ENCODE assay signal across 22 mouse cellular contexts in the genomic region with DNA sequence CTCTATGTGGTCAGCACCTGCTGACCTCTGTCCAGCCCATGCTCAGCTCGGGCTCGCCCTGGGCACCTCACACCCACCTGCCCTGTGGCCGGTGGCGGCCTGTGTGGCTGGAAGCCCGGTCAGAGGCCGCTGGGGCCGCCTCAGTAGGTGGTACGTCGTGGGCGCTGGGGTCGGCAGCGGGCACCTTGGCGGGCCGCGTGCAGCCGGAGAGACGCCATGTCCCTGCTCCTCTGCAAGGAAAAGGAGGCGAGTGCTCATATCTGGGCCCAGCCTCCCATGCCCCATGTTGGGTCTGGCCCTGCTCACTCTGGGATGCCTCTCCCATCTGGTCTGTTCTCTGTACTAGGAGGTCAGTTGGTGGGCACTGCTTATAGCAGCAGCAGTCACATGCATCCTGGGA. TPM values are rescaled to one million over a fixed set of nuclear protein-coding genes. Genes with fewer than 3 reads are reported as not detected.
DNase-seq lines count a peak whose midpoint lies in the region; ATAC-seq and TF ChIP-seq lines count a peak whose summit lies in the region.
"Had no signal": no experiment of that assay in that cellular context is flagged by ENCODE, and none has a peak within 500 bp of the region (broad histone marks: within the 10 kb centered on the region; RNA-seq: fewer than 3 reads in every experiment).

No protein-coding gene starts in this region.

- no peak overlapping the region for H3K4me2 ChIP-seq in heart, embryonic 16.5 days (ENCODE audit: low read depth, low read length)
- no peak overlapping the region for H3K4me2 ChIP-seq in midbrain, embryonic 12.5 days (replicated peaks)
- H3K4me2 ChIP-seq in midbrain, embryonic 11.5 days = no peak overlapping the region
- H3K4me2 ChIP-seq in liver, postnatal 0 days (ENCODE audit: low read depth, low read length) = no peak overlapping the region
- H3K4me2 ChIP-seq: intestine, embryonic 15.5 days; kidney, embryonic 15.5 days; liver, embryonic 15.5 days; neural tube, embryonic 12.5 days had no signal

- H3K9ac ChIP-seq in heart, embryonic 16.5 days (ENCODE audit: low read length) = peak overlapping the region; percentile 31; the same call in 1 of the 2 replicates
- no peak overlapping the region for H3K9ac ChIP-seq in midbrain, embryonic 12.5 days (replicated peaks)
- H3K9ac ChIP-seq in midbrain, embryonic 11.5 days (ENCODE audit: low read length) = no peak overlapping the region
- H3K9ac ChIP-seq in liver, postnatal 0 days (replicated peaks) = no peak overlapping the region
- H3K9ac ChIP-seq: forebrain, postnatal 0 days; intestine, embryonic 15.5 days; kidney, embryonic 15.5 days; liver, embryonic 15.5 days had no signal

- WGBS in heart, embryonic 16.5 days = 82% methylated on average over 18 of the region's 18 CpGs
- 89% methylated on average over 16 of the region's 18 CpGs for WGBS in midbrain, embryonic 12.5 days
- 90% methylated on average over 18 of the region's 18 CpGs for WGBS in midbrain, embryonic 11.5 days
- WGBS in liver, postnatal 0 days (ENCODE audit: insufficient replicate concordance) = 88% methylated on average over 18 of the region's 18 CpGs

- H3K27me3 ChIP-seq in heart, embryonic 16.5 days (ENCODE audit: control insufficient read depth, insufficient read depth, low read length) = no peaks in the 10 kb centered on the region
- no peaks in the 10 kb centered on the region for H3K27me3 ChIP-seq in midbrain, embryonic 12.5 days
- H3K27me3 ChIP-seq in midbrain, embryonic 11.5 days (ENCODE audit: control insufficient read depth, insufficient read depth, low read length) = no peaks in the 10 kb centered on the region
- H3K27me3 ChIP-seq in liver, postnatal 0 days (ENCODE audit: insufficient read depth, low read length) = no peaks in the 10 kb centered on the region
- H3K27me3 ChIP-seq: CH12.LX; intestine, embryonic 15.5 days; kidney, embryonic 15.5 days; liver, embryonic 15.5 days; neural tube, embryonic 12.5 days had no signal

- no peak overlapping the region for H3K4me3 ChIP-seq in gastrocnemius, adult 2 months
- H3K4me3 ChIP-seq in heart, embryonic 16.5 days (ENCODE audit: low read length) = no peak overlapping the region
- H3K4me3 ChIP-seq in midbrain, embryonic 12.5 days = no peak overlapping the region
- no peak overlapping the region for H3K4me3 ChIP-seq in midbrain, embryonic 11.5 days (ENCODE audit: low read depth, low read length)
- no peak overlapping the region for H3K4me3 ChIP-seq in liver, postnatal 0 days (ENCODE audit: low read depth, low read length)
- H3K4me3 ChIP-seq: intestine, embryonic 15.5 days; kidney, embryonic 15.5 days; liver, embryonic 15.5 days; neural tube, embryonic 12.5 days had no signal

- TF ChIP-seq EP300 in liver, postnatal 0 days (IDR thresholded peaks at IDR 0.05; ENCODE audit: low read depth) = no peak

- peaks cover 47% of the 10 kb centered on the region for H3K4me1 ChIP-seq in heart, embryonic 16.5 days (ENCODE audit: control insufficient read depth, insufficient read depth, low read length)
- H3K4me1 ChIP-seq in midbrain, embryonic 12.5 days = no peaks in the 10 kb centered on the region
- no peaks in the 10 kb centered on the region for H3K4me1 ChIP-seq in midbrain, embryonic 11.5 days (ENCODE audit: control insufficient read depth, insufficient read depth, low read length)
- 0 out of 2 replicates have a peak, but pooled peaks cover 2% of the 10 kb centered on the region for H3K4me1 ChIP-seq in liver, postnatal 0 days (ENCODE audit: insufficient read depth)
- H3K4me1 ChIP-seq: neural tube, embryonic 12.5 days had no signal

- no peak for TF ChIP-seq CTCF in gastrocnemius, adult 2 months (IDR thresholded peaks at IDR 0.05)
- no peak for TF ChIP-seq CTCF in liver, postnatal 0 days (IDR thresholded peaks at IDR 0.05; ENCODE audit: low read depth)

- peak overlapping the region; percentile 97; the same call in 1 of the 2 replicates for H3K27ac ChIP-seq in gastrocnemius, adult 2 months
- peak overlapping the region; percentile 76 for H3K27ac ChIP-seq in heart, embryonic 16.5 days (ENCODE audit: low read length)
- peak overlapping the region; percentile 39; the same call in 1 of the 2 replicates for H3K27ac ChIP-seq in midbrain, embryonic 12.5 days (replicated peaks)
- H3K27ac ChIP-seq in midbrain, embryonic 11.5 days (ENCODE audit: low read depth, low read length) = no peak overlapping the region
- no peak overlapping the region for H3K27ac ChIP-seq in liver, postnatal 0 days (ENCODE audit: low read depth)
- H3K27ac ChIP-seq: intestine, embryonic 15.5 days; kidney, embryonic 15.5 days; neural tube, embryonic 12.5 days had no signal

- peaks cover 49% of the 10 kb centered on the region for H3K36me3 ChIP-seq in heart, embryonic 16.5 days (ENCODE audit: control insufficient read depth, insufficient read depth)
- H3K36me3 ChIP-seq in midbrain, embryonic 12.5 days = peaks cover 77% of the 10 kb centered on the region
- peaks cover 26% of the 10 kb centered on the region for H3K36me3 ChIP-seq in midbrain, embryonic 11.5 days (ENCODE audit: control insufficient read depth, insufficient read depth, low read length)
- peaks cover 76% of the 10 kb centered on the region for H3K36me3 ChIP-seq in liver, postnatal 0 days (replicated peaks; ENCODE audit: insufficient read depth, low read length)

- H3K9me3 ChIP-seq in heart, embryonic 16.5 days (replicated peaks; ENCODE audit: control insufficient read depth, low read length) = no peaks in the 10 kb centered on the region
- no peaks in the 10 kb centered on the region for H3K9me3 ChIP-seq in midbrain, embryonic 12.5 days
- no peaks in the 10 kb centered on the region for H3K9me3 ChIP-seq in midbrain, embryonic 11.5 days (ENCODE audit: control insufficient read depth, low read length)
- H3K9me3 ChIP-seq in liver, postnatal 0 days (ENCODE audit: low read length) = no peaks in the 10 kb centered on the region
- H3K9me3 ChIP-seq: intestine, embryonic 15.5 days; kidney, embryonic 15.5 days; liver, embryonic 15.5 days; neural tube, embryonic 12.5 days had no signal

- peak; percentile 56 for ATAC-seq in heart, embryonic 16.5 days (replicated peaks; ENCODE audit: extremely low read depth, insufficient read depth, low FRiP score)
- no peak for ATAC-seq in midbrain, embryonic 12.5 days (ENCODE audit: low FRiP score, low read depth)
- ATAC-seq in midbrain, embryonic 11.5 days (ENCODE audit: low FRiP score) = no peak
- ATAC-seq in liver, postnatal 0 days = no peak
- ATAC-seq: forebrain, postnatal 0 days; intestine, embryonic 15.5 days had no signal

- intact Hi-C loops in gastrocnemius, adult 2 months (cut with DNase I) = no loop called here

- peak; percentile 40 for DNase-seq in gastrocnemius, adult 2 months
- DNase-seq in gastrocnemius, adult 8-10 months (ENCODE audit: low spot score in 2 of 2) = no peak
- no peak for DNase-seq in heart, adult 8-10 months (ENCODE audit: low spot score)
- no peak for DNase-seq in midbrain, embryonic 11.5 days (ENCODE audit: low spot score, missing footprints)
- peak; percentile 13 for DNase-seq in liver, postnatal 0 days
- DNase-seq in kidney, postnatal 4 days = no peak
- DNase-seq: adrenal gland, postnatal 14 days; cerebellum, adult 11-12 months; cerebellum, postnatal 36 days; forebrain, postnatal 0 days; gastrocnemius, postnatal 10 days; layer of hippocampus, postnatal 36 days; lung, postnatal 14 days; spleen, adult 18-20 months; thymus, adult 18-20 months had no signal

RNA-seq across cellular contexts. Expression of a gene that starts 10.8 kb away (rescaled TPM):
- total RNA-seq in gastrocnemius, adult 2 months (2021) = 100 to 1,000 TPM; 295 to 479 TPM
- 100 to 1,000 TPM; 268 to 367 (median 304) TPM for total RNA-seq in gastrocnemius, adult 8-10 months (2022)
- polyA plus RNA-seq in heart, embryonic 16.5 days (2015; fragmentation: Nextera tagmentation; extraction: Ambion mirVana) = 164 and 206 TPM in 2 replicates
- total RNA-seq in heart, adult 8-10 months (2022) = 1 to 10 TPM; 1.0 to 3.7 (median 1.3) TPM
- polyA plus RNA-seq in midbrain, embryonic 12.5 days (2016; fragmentation: Nextera tagmentation; extraction: Ambion mirVana) = 27.1 and 29.4 TPM in 2 replicates
- polyA plus RNA-seq in midbrain, embryonic 11.5 days (2014; fragmentation: Nextera tagmentation; extraction: Ambion mirVana) = 24.1 and 30.4 TPM in 2 replicates
- 9.9 and 13.9 TPM in 2 replicates for polyA plus RNA-seq in liver, postnatal 0 days (2015; fragmentation: Nextera tagmentation; extraction: Ambion mirVana)

RNA-seq across cellular contexts. Expression of a gene that starts 26.4 kb away (rescaled TPM):
- total RNA-seq in gastrocnemius, adult 2 months (2021) = 1 to 10 TPM; 3.4 to 3.6 TPM
- total RNA-seq in gastrocnemius, adult 8-10 months (2022) = 1 to 10 TPM; 2.3 to 5.4 (median 3.6) TPM
- polyA plus RNA-seq in heart, embryonic 16.5 days (2015; fragmentation: Nextera tagmentation; extraction: Ambion mirVana) = 4.0 and 4.5 TPM in 2 replicates
- total RNA-seq in heart, adult 8-10 months (2022) = 1 to 10 TPM in 2 of 4 experiments, under 1 TPM in 2; 0.72 to 1.7 (median 1.2) TPM
- 5.9 and 6.3 TPM in 2 replicates for polyA plus RNA-seq in midbrain, embryonic 12.5 days (2016; fragmentation: Nextera tagmentation; extraction: Ambion mirVana)
- polyA plus RNA-seq in midbrain, embryonic 11.5 days (2014; fragmentation: Nextera tagmentation; extraction: Ambion mirVana) = 4.3 and 4.5 TPM in 2 replicates
- 1.2 and 1.4 TPM in 2 replicates for polyA plus RNA-seq in liver, postnatal 0 days (2015; fragmentation: Nextera tagmentation; extraction: Ambion mirVana)

RNA-seq across cellular contexts. Expression of a gene that starts 32.1 kb away (rescaled TPM):
- 10 to 100 TPM; 50.0 to 53.7 TPM for total RNA-seq in gastrocnemius, adult 2 months (2021)
- 10 to 100 TPM; 50.9 to 64.8 (median 53.1) TPM for total RNA-seq in gastrocnemius, adult 8-10 months (2022)
- 68.8 and 76.1 TPM in 2 replicates for polyA plus RNA-seq in heart, embryonic 16.5 days (2015; fragmentation: Nextera tagmentation; extraction: Ambion mirVana)
- 10 to 100 TPM; 52.1 to 61.2 (median 56.3) TPM for total RNA-seq in heart, adult 8-10 months (2022)
- polyA plus RNA-seq in midbrain, embryonic 12.5 days (2016; fragmentation: Nextera tagmentation; extraction: Ambion mirVana) = 167 and 170 TPM in 2 replicates
- 60.9 and 71.3 TPM in 2 replicates for polyA plus RNA-seq in midbrain, embryonic 11.5 days (2014; fragmentation: Nextera tagmentation; extraction: Ambion mirVana)
- polyA plus RNA-seq in liver, postnatal 0 days (2015; fragmentation: Nextera tagmentation; extraction: Ambion mirVana) = 29.9 and 30.0 TPM in 2 replicates

Comparison
In these comparisons a context has a peak if more than half of its experiments do, and no peak if none do; other contexts are left out.
1. DNase-seq: peak in gastrocnemius, adult 2 months (single experiment) and liver, postnatal 0 days (single experiment); none in gastrocnemius, adult 8-10 months (0 of 2), heart, adult 8-10 months (single experiment), midbrain, embryonic 11.5 days (single experiment) and kidney, postnatal 4 days (0 of 2).
2. H3K27ac ChIP-seq: peak in gastrocnemius, adult 2 months (single experiment), heart, embryonic 16.5 days (single experiment) and midbrain, embryonic 12.5 days (single experiment); none in midbrain, embryonic 11.5 days (single experiment) and liver, postnatal 0 days (single experiment).